Mouse (Mus musculus) ES-Bruce4 (cell line): ENCODE data around the gene Gstt1.

Source experiments
- CTCF ChIP-seq: IDR thresholded peaks from one replicate; pipeline ENCODE4 v1.8.1; 2011; ENCODE audit warnings: low read depth, low read length
- POLR2A ChIP-seq: IDR thresholded peaks from one replicate; pipeline ENCODE4 v1.8.1; 2011; ENCODE audit warnings: low read length; ENCODE audit not compliant: insufficient read depth

GRCm38 (mm10) chr10:75818641-75819040 is 20.3 kb upstream of the Gstt1 start:
- TF ChIP-seq CTCF (no peak), POLR2A (no peak)
